Mouse (Mus musculus): ENCODE data around the gene Zfp503.

Zfp503 gene

DNA sequence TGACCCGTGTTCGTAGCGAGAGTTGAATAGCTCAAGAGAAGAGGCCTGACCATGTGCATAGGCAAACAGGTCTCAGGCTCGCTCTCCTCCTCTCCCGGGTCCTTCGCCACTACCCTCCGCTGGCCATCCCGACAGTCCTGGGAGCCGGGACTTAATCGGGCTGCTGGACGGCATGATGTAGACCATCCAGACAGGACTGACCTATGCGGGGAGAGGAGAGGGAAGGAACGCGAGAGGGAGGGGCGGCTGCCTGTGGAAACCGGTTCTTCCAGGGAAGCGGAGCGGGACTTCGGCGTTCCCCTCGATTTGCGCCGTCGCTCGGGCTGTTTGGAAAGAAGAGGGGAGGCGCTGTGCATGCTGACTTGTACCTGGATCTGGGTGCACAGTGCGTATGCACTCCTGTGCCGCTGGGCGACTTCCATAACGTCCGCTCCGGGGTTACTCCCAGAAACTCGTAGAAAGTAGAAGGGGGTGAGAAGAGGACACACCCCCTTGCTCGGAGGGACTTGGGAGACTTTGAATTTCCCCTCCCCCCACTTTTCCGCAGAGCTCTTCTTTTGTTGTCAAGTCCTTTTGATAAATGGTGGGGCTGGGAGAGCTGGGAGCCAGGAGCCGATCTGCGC lies at the start of gene Zfp503:
Gene Zfp503, minus strand, starts transcription at position 311 of the 623 bp plus-strand sequence.
- Histone ChIP-seq H3K27me3 (ENCODE audit: control insufficient read depth, insufficient read depth, low read length, poor library complexity, severe bottlenecking) (peaks cover 3% of the 10 kb centered on the region; the same call in 1 of the 2 replicates), H3K36me3 (ENCODE audit: control insufficient read depth, insufficient read depth, low read length, poor library complexity, severe bottlenecking) (no peaks in the 10 kb centered on the region)
- no peak for DNase-seq (ENCODE audit: low read depth, low spot score)

DNA sequence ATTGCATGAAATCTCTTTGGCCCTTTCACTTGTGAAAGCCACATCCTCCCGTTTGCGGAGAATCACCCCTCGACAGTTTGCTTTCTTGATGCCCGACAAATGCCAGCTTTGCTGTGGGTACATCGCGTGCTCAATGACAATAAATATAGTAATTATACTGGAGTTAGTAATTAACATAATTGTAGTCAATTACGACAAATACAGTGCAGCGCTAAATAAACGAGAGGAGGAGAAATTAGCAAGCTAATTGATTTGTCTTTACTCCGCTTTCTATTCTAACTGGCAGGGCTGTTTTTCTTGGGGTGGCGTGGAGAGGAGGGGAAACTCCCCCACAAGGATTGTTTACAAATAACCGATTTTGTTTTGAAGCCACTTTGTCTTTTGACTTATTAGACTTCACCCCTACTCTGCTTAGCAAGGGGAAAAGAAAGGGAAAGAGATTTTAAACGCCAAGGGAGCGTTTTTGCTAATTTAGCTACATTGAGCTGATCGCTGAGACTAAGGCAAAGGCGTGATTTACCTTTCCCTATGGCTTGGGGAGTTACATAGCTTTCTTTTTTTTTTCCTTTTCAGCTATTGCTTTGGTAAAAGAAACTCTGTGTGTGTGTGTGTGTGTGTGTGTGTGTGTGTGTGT lies 48.2 kb upstream of the Zfp503 start:
- H3K36me3 ChIP-seq (ENCODE audit: control insufficient read depth, insufficient read depth, low read length, poor library complexity, severe bottlenecking): no peaks in the 10 kb centered on the region
- no peaks in the 10 kb centered on the region for H3K27me3 ChIP-seq (ENCODE audit: control insufficient read depth, insufficient read depth, low read length, poor library complexity, severe bottlenecking)
- no peak for DNase-seq (ENCODE audit: low read depth, low spot score)

DNA sequence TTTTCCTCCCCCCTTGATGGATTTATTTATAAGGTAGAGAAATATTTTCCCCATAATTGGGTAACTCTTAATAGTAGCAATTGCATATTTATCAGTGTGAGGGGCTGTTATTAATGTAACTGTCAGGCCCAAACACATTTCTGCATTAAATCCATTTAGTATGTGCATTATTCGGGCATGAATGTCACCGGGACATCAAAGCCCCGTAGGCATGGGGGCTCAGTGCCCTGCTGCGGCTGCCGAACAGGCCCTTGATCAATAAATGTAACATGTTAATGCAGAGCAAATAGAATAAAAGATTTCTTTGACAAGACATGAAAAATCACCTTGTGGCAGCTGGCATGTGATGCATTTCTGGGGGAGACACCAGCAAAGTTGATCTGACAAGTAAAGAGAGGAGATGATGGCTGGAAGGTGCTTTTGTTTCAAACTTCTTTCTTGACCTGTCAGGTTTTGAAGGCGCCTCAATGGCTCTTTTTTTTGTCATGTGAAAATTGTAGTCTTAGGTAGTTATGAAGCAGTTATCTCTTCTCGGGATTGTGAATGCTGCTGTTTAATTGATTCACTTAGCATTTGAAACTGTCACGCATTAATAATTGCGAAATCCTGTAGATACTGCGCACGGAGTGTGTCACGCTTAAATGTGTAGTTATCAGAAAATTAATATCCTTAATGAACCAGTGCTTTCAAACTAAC lies 47.5 kb upstream of the Zfp503 start:
- no peak for DNase-seq (ENCODE audit: low read depth, low spot score)
- H3K36me3 ChIP-seq (ENCODE audit: control insufficient read depth, insufficient read depth, low read length, poor library complexity, severe bottlenecking): no peaks in the 10 kb centered on the region
- H3K27me3 ChIP-seq (ENCODE audit: control insufficient read depth, insufficient read depth, low read length, poor library complexity, severe bottlenecking): no peaks in the 10 kb centered on the region

DNA sequence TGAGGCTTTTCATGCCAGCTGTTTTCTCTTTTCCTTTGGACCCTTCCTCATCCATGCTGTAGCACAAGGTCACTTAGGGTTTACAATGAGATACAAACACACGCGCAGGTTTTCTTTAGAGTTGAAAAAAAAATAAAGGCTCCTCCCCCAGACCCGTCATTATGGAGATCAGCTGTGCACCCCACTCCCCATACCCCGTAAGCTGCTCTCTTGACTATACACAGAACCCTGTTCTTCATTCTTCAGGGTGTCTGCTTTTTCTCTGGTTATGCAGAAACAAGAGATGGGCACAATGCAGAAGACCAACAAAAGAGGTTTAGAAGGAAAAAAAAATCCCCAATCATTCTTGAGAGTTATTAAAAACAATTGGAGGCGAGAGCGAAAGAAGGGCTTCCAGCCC lies 46.9 kb upstream of the Zfp503 start:
- DNase-seq (ENCODE audit: low read depth, low spot score): no peak
- H3K27me3 ChIP-seq (ENCODE audit: control insufficient read depth, insufficient read depth, low read length, poor library complexity, severe bottlenecking): no peaks in the 10 kb centered on the region
- H3K36me3 ChIP-seq (ENCODE audit: control insufficient read depth, insufficient read depth, low read length, poor library complexity, severe bottlenecking): no peaks in the 10 kb centered on the region

DNA sequence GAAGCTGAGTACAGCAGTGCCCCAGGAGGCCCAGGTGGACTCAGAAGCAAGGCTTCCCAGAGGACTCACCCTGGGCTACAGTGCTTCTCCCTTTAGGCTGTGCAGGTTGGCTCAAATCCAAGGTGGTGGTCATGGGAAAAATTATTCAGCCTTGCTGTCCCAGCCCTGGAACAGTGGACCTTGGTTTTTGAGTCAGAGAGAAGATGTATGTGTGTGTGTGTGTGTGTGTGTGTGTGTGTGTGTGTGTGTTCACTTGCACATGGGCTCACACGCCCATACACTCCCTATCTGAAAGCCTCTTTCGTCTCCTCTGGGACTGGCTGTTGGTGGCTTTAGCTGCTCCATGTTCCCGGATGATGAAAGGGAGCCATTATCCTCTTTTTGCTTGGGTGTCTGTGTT lies 46.5 kb upstream of the Zfp503 start:
- no peak for DNase-seq (ENCODE audit: low read depth, low spot score)
- Histone ChIP-seq H3K27me3 (ENCODE audit: control insufficient read depth, insufficient read depth, low read length, poor library complexity, severe bottlenecking) (no peaks in the 10 kb centered on the region), H3K36me3 (ENCODE audit: control insufficient read depth, insufficient read depth, low read length, poor library complexity, severe bottlenecking) (no peaks in the 10 kb centered on the region)

DNA sequence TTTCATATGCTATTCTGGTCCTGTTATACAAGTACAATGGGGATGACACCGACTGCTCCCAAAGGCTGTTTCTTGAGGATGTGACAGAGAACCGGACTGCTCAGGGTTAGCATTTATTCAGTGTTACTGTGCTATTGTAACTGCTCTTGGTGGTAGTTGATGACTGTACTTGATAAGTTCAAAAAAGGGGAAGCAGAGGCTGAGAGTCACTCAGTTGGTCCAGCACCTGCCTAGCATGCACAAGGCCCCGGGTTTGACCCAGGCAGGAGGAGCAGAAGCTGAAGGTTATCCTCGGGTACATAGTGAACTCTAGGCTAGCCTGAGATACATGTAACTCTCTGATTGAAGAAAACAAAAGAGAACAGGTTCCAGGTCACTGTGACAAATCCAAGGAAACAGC lies 34.1 kb upstream of the Zfp503 start:
- Histone ChIP-seq H3K27me3 (ENCODE audit: control insufficient read depth, insufficient read depth, low read length, poor library complexity, severe bottlenecking) (no peaks in the 10 kb centered on the region), H3K36me3 (ENCODE audit: control insufficient read depth, insufficient read depth, low read length, poor library complexity, severe bottlenecking) (no peaks in the 10 kb centered on the region)
- no peak for DNase-seq (ENCODE audit: low read depth, low spot score)

DNA sequence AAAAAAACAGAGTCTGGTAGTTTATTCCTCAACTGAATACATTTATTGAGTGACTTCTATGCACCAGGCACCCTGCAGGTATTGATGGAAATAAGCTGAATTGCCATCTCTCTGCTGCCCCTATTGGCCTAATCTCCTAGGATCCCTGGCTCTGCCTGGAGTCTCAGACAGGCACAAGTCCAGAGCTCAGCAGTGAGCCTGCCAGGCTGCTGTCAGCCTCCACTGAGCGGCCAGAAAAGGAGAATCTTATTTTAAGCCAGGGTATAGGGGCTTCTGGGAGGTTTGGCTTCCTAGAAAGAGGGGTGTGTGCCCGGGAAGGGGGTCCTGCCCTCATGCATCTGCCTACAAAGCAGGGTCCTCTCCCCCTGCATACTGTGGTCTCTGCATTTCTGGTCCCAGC lies 31.5 kb upstream of the Zfp503 start:
- Histone ChIP-seq H3K27me3 (ENCODE audit: control insufficient read depth, insufficient read depth, low read length, poor library complexity, severe bottlenecking) (no peaks in the 10 kb centered on the region), H3K36me3 (ENCODE audit: control insufficient read depth, insufficient read depth, low read length, poor library complexity, severe bottlenecking) (no peaks in the 10 kb centered on the region)
- DNase-seq (ENCODE audit: low read depth, low spot score): peak; percentile 2

DNA sequence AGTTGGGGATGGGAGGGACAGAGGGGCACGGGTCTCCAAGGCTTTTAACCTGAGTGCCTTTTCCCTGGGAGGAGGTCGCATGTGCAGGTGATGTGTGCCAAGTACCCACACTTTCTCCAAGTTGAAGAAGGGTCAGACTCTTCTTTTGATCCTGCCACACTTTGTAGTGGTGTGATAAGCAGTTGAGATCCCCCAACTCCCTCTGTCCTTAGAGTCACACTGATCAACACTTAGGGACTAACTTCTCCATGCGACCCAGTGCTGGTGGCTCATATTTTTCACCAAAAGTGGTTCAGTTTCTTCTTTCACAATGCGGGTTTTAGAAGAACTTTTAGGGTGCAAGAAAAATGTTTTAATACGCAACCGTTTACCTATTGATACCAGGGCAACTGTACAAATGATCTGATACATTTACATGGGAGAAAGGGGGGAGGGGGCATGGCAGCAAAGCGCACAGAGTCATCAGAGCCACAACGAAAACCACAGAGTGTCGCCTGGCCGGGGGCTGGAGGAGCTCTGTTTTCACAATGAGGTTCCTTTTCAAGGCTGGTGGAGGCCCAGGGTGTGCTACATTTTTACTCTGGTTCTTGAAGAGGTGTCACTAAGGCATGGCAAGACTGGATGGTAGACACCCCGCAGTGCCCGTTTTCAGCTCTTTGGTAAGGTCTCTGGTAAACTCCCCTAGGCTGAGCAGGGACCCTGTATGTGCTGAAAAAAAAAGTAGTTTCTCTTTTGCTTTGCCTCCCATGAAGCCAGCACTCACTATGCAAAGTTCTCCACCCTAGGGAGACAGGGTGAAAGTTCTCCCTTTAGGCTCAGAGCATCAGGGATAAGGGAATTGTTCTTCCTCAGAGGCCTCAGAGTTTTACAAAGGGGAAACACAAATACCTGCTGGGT lies 30.8 kb upstream of the Zfp503 start:
- DNase-seq (ENCODE audit: low read depth, low spot score): no peak
- Histone ChIP-seq H3K27me3 (ENCODE audit: control insufficient read depth, insufficient read depth, low read length, poor library complexity, severe bottlenecking) (no peaks in the 10 kb centered on the region), H3K36me3 (ENCODE audit: control insufficient read depth, insufficient read depth, low read length, poor library complexity, severe bottlenecking) (no peaks in the 10 kb centered on the region)

DNA sequence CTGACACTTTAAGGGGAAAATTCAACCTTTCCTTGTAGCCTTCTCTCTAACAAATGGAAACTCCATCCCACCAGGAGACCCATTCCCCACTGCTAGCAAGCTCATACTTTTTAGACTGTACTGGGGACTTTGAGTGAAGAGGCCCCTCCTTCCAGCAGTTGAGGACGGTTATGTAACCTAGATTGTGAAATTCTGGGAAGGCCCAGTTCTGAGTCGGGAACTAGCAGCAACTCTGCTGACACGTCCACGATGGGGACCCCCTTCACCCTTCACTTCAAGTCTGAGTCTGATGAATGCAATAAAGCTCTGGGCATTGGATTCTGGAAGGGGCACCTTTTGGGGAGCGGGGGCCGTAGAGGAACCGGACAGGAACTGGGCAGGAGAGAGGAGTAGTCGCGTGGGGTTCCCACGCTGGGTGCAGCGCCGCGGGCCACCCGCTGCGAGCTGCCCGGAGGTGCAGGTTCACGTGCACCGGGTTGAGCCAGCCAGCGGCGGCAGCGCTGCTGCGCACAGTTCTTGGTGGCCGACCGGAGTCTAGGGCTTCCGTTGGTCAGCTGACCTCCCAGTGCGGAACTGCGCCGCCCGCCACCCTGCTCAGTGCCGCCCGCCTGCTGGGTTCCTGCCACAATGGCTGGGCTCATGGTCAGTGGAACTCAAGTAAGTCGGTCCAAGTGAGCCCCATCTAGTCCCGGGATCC lies 30.0 kb upstream of the Zfp503 start, which contains the start of gene Lrmda:
Gene Lrmda, plus strand, starts transcription at position 461 of the 697 bp plus-strand sequence.
- peak; percentile 14 for DNase-seq (ENCODE audit: low read depth, low spot score)
- Histone ChIP-seq H3K36me3 (ENCODE audit: control insufficient read depth, insufficient read depth, low read length, poor library complexity, severe bottlenecking) (no peaks in the 10 kb centered on the region), H3K27me3 (ENCODE audit: control insufficient read depth, insufficient read depth, low read length, poor library complexity, severe bottlenecking) (no peaks in the 10 kb centered on the region)

DNA sequence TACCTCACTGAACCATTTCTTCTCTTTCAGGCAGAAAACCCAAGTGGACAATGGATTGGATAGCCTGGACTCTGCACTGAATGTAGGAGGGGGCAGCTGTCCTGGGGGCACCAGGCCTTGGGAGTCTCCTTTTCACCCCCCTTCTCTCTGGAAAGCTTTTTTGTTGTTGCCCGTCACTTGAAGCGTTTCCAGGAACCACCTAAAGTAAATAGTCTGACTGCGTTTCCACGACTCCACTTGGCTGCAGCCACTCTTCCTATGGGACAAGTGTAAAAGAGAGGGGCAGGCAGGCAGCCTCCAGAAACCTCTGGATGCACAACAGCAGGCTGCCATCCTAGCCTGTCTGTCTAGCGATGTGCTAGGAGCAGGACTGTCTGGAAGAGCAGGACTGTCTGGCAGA lies 27.6 kb upstream of the Zfp503 start:
- Histone ChIP-seq H3K36me3 (ENCODE audit: control insufficient read depth, insufficient read depth, low read length, poor library complexity, severe bottlenecking) (no peaks in the 10 kb centered on the region), H3K27me3 (ENCODE audit: control insufficient read depth, insufficient read depth, low read length, poor library complexity, severe bottlenecking) (no peaks in the 10 kb centered on the region)
- DNase-seq (ENCODE audit: low read depth, low spot score): no peak

DNA sequence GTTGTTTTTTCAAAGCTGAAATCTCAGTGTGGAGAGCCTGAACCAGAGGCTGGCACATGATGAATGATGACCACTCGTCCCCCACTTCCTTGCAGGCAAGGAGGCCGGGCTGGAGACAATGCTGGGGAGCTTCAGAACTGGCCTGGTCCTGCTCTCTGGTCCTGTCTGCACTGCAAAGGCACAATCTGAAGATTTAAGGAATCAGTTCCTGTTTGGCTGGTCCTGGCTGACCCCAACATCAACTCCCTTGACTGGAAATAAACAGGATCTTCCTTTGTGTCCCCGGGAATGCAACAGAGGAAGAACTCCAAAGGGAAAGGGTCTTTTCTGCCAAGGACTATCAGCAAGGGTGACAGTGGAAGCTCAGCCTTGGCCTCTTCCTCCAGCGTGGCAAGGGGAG lies 25.4 kb upstream of the Zfp503 start:
- DNase-seq (ENCODE audit: low read depth, low spot score): no peak
- Histone ChIP-seq H3K27me3 (ENCODE audit: control insufficient read depth, insufficient read depth, low read length, poor library complexity, severe bottlenecking) (no peaks in the 10 kb centered on the region), H3K36me3 (ENCODE audit: control insufficient read depth, insufficient read depth, low read length, poor library complexity, severe bottlenecking) (no peaks in the 10 kb centered on the region)

DNA sequence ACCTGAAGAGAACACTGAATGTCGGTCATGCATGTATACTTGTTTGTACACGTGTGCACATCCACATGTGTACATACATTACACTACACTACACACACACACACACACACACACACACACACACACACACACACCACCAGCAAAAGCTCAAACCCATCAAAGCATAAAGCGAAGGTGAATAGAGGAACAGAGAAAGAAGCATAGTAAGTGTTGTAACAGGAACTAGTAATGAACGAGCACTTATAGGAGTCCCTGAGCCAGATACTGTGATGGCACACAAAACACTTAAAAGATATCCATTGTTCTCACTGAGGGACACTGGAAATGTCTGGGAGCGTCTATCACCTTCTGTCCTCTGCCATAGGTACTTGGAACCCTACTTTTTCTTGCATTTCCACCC lies 24.9 kb upstream of the Zfp503 start:
- Histone ChIP-seq H3K36me3 (ENCODE audit: control insufficient read depth, insufficient read depth, low read length, poor library complexity, severe bottlenecking) (no peaks in the 10 kb centered on the region), H3K27me3 (ENCODE audit: control insufficient read depth, insufficient read depth, low read length, poor library complexity, severe bottlenecking) (no peaks in the 10 kb centered on the region)
- no peak for DNase-seq (ENCODE audit: low read depth, low spot score)

DNA sequence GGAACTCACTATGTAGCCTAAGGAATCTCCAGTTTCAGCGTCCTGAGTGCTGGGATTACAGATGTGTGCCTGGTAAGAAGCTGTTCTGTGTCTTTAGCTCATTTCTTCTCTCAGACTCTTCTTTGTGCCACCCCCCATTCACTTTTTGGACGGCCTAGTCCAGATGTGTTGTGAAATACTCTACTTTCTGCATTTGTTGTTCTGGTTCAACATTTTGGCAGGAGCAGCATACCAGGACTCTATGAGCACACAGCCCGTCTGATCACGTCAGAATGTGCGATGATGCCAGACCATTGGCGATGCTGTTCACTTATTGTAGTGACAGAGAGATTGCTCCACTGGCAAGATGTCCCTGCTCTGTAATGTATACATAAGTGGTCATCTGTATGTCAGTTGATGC lies 17.6 kb upstream of the Zfp503 start:
- DNase-seq (ENCODE audit: low read depth, low spot score): no peak
- no peaks in the 10 kb centered on the region for H3K27me3 ChIP-seq (ENCODE audit: control insufficient read depth, insufficient read depth, low read length, poor library complexity, severe bottlenecking)
- no peaks in the 10 kb centered on the region for H3K36me3 ChIP-seq (ENCODE audit: control insufficient read depth, insufficient read depth, low read length, poor library complexity, severe bottlenecking)

DNA sequence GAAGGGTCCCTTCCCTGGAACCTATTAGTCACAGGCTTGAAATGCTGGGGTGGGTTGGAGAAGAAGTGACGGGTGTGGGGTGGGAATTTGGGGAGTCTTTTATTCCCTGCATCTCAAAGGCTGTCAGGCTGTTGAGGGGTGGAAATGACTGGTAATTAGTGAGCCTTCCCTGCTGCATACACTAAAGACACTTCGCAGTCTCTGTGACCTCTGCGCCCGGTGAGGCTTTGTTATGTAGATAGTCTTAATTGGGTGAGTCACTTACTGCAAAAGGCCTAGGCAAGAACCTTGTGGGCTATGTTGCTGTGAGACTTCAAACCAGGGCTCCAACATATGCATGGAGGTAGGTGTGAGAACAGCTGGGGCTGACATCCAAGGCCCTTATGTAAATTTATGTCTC lies 15.5 kb upstream of the Zfp503 start:
- H3K36me3 ChIP-seq (ENCODE audit: control insufficient read depth, insufficient read depth, low read length, poor library complexity, severe bottlenecking): no peaks in the 10 kb centered on the region
- no peak for DNase-seq (ENCODE audit: low read depth, low spot score)
- H3K27me3 ChIP-seq (ENCODE audit: control insufficient read depth, insufficient read depth, low read length, poor library complexity, severe bottlenecking): no peaks in the 10 kb centered on the region

All from splenic B cell, adult 2 months (primary cell).